Mouse (Mus musculus) ES-Bruce4 (cell line): ENCODE results near the gene Ccl1. TPM values are rescaled to one million over a fixed set of nuclear protein-coding genes. Genes with fewer than 3 reads are reported as not detected.

Experiments used
- H3K27ac ChIP-seq: 2 replicates; pipeline ENCODE4 v1.5.1; 2012; ENCODE audit warnings: low read length, inconsistent platforms; ENCODE audit not compliant: insufficient read depth
- H3K27me3 ChIP-seq: 2 replicates; pipeline ENCODE4 v1.6.1; 2012; ENCODE audit warnings: mild to moderate bottlenecking, low read length, inconsistent platforms; ENCODE audit not compliant: control insufficient read depth, poor library complexity, insufficient read depth, severe bottlenecking
- H3K36me3 ChIP-seq: 2 replicates; pipeline ENCODE4 v1.6.1; 2012; ENCODE audit warnings: inconsistent platforms, mild to moderate bottlenecking, low read length, moderate library complexity; ENCODE audit not compliant: control insufficient read depth, poor library complexity, insufficient read depth, severe bottlenecking
- H3K4me1 ChIP-seq: one replicate; pipeline ENCODE4 v1.8.1; 2011; ENCODE audit warnings: low read length; ENCODE audit not compliant: control insufficient read depth, insufficient read depth
- H3K4me3 ChIP-seq: 2 replicates; pipeline ENCODE4 v1.5.1; 2011; ENCODE audit warnings: low read depth, mild to moderate bottlenecking, low read length
- H3K9ac ChIP-seq: 2 replicates; pipeline ENCODE4 v1.6.1; 2012; ENCODE audit warnings: low read depth, mild to moderate bottlenecking, inconsistent platforms; ENCODE audit not compliant: poor library complexity, severe bottlenecking
- H3K9me3 ChIP-seq: replicated peaks from 2 replicates; pipeline ENCODE4 v1.6.1; 2012; ENCODE audit warnings: mild to moderate bottlenecking, low read length, inconsistent platforms; ENCODE audit not compliant: control insufficient read depth, poor library complexity, insufficient read depth, severe bottlenecking
- CTCF ChIP-seq: IDR thresholded peaks from one replicate; pipeline ENCODE4 v1.8.1; 2011; ENCODE audit warnings: low read depth, low read length
- EP300 ChIP-seq: IDR thresholded peaks from 2 replicates; pipeline ENCODE4 v1.6.1; 2011; ENCODE audit warnings: low read depth, low read length; ENCODE audit not compliant: insufficient read depth
- POLR2A ChIP-seq: IDR thresholded peaks from one replicate; pipeline ENCODE4 v1.8.1; 2011; ENCODE audit warnings: low read length; ENCODE audit not compliant: insufficient read depth
- polyA plus RNA-seq: library from polyadenylated mRNA; stranded (reverse); fragments of >200 nt; gene quantifications from 2 replicates; pipeline ENCODE4 v1.2.4, GENCODE M21; 2011; ENCODE audit warnings: low read depth; ENCODE audit not compliant: missing spikeins, insufficient read depth, insufficient read length

The Ccl1 gene
- not detected in 2 replicates for polyA plus RNA-seq

DNA sequence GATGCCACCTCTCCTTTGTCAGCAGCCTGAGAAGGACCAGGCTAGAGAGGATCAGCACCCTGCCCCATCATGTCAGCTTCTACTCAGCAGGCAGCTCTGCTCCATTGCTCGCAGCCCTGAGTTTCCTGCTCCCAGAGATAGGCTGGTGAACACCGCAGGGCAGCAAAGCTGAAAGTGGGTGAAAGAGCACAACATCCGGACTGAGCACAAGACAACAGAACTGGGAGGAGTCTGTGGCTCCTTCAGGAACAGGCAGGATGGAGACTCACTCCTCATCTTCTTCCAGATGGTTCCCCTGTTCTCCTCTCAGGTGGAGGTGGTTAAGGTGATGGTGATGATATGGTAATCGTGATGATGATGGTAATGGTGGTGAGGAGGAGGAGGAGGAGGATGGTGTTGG is at the start of gene Ccl1:
Ccl1 (minus strand) TSS at position 101 of the 400 bp plus-strand sequence.
- H3K27me3 ChIP-seq, result no peaks in the 10 kb centered on the region
- no peak within 1 kb of the TSS for H3K4me3 ChIP-seq
- no peak within 1 kb of the TSS for H3K9ac ChIP-seq
- TF ChIP-seq POLR2A, result no peak
- TF ChIP-seq CTCF, result no peak
- no peak for TF ChIP-seq EP300
- no peak within 1 kb of the TSS for H3K27ac ChIP-seq
- no peaks in the 10 kb centered on the region for H3K36me3 ChIP-seq
- no peaks in the 10 kb centered on the region for H3K9me3 ChIP-seq
- H3K4me1 ChIP-seq, result no peaks in the 10 kb centered on the region

DNA sequence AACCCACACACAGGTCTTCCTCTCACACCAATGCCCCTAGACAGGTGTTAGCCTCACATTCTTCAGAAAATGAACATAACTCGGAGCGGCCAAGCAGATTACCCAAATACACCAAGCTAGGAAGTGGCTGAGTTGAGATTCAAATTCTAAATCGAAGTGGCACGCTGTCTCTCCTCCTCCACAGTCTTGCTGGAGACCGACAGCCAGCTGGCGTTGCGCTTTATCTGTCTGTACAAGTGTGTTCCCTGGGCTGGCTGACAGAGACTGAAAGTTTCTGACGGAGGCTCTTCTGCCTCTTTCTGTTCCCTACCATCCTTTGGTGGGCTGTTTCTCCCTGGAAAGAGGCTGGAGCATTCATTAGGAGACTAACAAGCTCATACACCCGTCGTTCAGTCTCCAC is 45.5 kb upstream of the Ccl1 start:
- TF ChIP-seq POLR2A, result no peak
- Histone ChIP-seq H3K4me1 (no peaks in the 10 kb centered on the region), H3K9me3 (no peaks in the 10 kb centered on the region), H3K27ac (no peak overlapping the region), H3K9ac (no peak overlapping the region), H3K27me3 (no peaks in the 10 kb centered on the region), H3K36me3 (no peaks in the 10 kb centered on the region), H3K4me3 (no peak overlapping the region)

DNA sequence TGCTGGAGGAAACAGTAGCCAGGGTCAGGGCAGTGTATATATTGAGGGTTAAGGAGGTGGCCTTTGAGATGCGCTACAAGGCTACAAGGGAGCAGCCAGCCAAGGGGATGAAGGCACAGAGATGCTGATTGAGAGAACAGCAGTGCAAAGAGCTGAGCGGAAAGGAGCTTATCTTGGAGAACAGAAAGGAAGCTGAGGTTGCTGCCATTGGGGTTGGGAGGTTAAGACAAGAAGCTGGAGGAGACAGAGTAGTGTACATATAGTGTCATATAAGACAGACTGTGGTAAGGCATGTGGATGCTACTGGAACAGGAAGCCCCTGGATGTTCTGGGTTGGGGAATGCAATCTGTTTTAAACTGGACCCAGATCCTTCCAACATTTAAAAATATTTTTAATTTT is 35.4 kb upstream of the Ccl1 start:
- H3K4me1 ChIP-seq, result no peaks in the 10 kb centered on the region
- H3K4me3 ChIP-seq, result no peak overlapping the region

GRCm38 (mm10) chr11:82340416-82340815 is 34.9 kb upstream of the Ccl1 start:
- peaks cover 9% of the 10 kb centered on the region for H3K9me3 ChIP-seq
- no peak overlapping the region for H3K9ac ChIP-seq
- H3K36me3 ChIP-seq, result no peaks in the 10 kb centered on the region
- TF ChIP-seq EP300, result no peak
- TF ChIP-seq POLR2A, result no peak
- no peak for TF ChIP-seq CTCF
- no peaks in the 10 kb centered on the region for H3K4me1 ChIP-seq
- H3K27me3 ChIP-seq, result no peaks in the 10 kb centered on the region
- H3K4me3 ChIP-seq, result no peak overlapping the region
- H3K27ac ChIP-seq, result no peak overlapping the region

More for the DNA sequence above, 35.4 kb upstream of the Ccl1 start:
- Histone ChIP-seq H3K36me3 (no peaks in the 10 kb centered on the region), H3K27me3 (no peaks in the 10 kb centered on the region), H3K9ac (no peak overlapping the region), H3K9me3 (peaks cover 9% of the 10 kb centered on the region), H3K27ac (no peak overlapping the region)
- no peak for TF ChIP-seq POLR2A
- TF ChIP-seq EP300, result no peak
- TF ChIP-seq CTCF, result no peak

DNA sequence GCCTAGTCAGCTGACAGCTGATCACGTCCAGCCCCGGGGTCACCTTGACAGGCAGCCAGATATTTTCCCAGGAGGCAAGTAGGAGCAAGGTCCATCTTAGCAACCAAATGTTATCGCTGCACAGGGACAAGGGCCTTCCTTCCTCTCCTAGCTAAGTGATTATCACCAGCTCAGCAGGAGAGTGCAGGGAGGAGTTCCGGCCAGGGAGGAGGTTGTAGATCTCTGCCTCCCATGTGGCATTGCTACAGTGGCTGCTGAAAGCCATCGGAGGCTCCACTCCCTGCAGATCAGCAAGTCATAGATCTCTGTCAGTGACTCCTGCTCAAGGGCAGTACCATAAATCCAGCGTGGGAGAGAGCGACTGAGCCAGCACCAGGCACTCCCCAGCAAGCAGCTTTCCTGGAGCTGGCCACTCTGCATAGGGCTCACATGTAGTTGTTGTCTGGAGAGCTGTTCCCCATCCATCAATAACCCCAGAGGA is 34.5 kb upstream of the Ccl1 start:
- no peak overlapping the region for H3K9ac ChIP-seq
- no peak overlapping the region for H3K27ac ChIP-seq
- no peaks in the 10 kb centered on the region for H3K4me1 ChIP-seq
- H3K27me3 ChIP-seq, result no peaks in the 10 kb centered on the region
- no peaks in the 10 kb centered on the region for H3K36me3 ChIP-seq
- peaks cover 9% of the 10 kb centered on the region for H3K9me3 ChIP-seq
- H3K4me3 ChIP-seq, result no peak overlapping the region
- no peak for TF ChIP-seq CTCF

DNA sequence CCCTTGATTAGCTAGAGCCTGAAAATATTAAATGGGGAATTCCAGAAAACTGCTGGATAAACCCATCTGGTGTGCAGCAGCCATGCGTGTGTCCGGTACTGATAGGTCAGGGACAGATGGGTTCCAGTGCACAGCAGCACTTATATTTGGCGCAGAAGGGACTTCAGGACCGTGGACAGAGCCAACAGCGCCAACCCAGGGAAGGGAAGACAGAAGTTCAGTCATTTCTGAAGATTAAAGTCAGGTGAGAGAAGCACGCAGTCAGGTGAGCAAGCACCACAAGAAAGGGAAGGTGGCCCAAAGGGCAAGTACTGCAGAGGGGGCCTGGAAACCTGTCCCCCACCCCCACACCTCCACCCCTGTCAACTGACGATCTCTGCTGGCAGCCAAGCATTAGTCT is 7.7 kb upstream of the Ccl1 start:
- Histone ChIP-seq H3K9me3 (no peaks in the 10 kb centered on the region), H3K4me3 (no peak overlapping the region), H3K4me1 (no peaks in the 10 kb centered on the region), H3K36me3 (no peaks in the 10 kb centered on the region), H3K9ac (no peak overlapping the region), H3K27ac (no peak overlapping the region), H3K27me3 (no peaks in the 10 kb centered on the region)
- TF ChIP-seq EP300 (no peak), CTCF (no peak), POLR2A (no peak)
